Mouse (Mus musculus) neural tube, embryonic 10.5 days (tissue): Measurements from ENCODE around the gene Npr2.

Experiments
- DNase-seq: peaks from one replicate; pipeline ENCODE4 v3.0.0-alpha.2; 2017; ENCODE audit warnings: low spot score; ENCODE audit errors: extremely low spot score

Gene Npr2

DNA sequence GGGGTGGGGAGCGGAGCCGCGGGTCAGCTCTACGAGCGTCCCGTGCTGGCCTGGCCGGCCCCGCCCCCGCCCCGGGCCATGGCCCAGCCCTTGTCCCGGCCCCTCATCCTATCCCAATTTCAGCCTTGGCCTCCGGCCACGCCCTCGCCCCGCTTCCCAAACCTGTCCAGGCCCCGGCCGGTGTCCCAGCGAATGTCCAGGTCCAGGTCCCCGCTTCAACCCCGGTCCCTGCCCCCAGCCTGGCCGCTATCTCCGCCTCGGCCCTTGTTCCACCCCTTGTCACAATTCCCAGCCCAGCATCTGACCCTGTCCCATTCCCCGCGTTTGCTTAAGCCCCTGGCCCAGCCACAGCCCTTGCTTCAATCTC lies 37.7 kb downstream of the Npr2 start:
- peak; percentile 89 for DNase-seq

DNA sequence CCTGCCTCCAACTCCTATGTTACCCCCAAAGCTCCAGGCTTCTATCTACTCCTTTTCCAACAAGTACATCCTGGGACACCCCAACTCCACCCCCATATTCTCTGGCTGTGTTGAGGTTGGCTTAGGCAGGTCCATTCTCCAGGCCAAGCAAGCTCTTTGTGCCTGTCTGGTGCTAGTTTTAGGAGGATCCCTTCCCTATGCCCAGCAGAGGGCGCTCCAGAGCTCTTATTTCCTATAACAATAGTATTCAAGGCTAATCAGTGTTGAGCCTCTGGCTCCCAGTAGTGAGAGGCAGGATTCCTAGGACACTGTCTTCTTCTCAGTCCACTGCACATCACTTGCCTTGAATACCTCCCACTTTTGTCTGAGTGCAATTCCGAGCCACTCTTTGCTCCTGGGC lies 40.3 kb downstream of the Npr2 start:
- peak; percentile 91 for DNase-seq

DNA sequence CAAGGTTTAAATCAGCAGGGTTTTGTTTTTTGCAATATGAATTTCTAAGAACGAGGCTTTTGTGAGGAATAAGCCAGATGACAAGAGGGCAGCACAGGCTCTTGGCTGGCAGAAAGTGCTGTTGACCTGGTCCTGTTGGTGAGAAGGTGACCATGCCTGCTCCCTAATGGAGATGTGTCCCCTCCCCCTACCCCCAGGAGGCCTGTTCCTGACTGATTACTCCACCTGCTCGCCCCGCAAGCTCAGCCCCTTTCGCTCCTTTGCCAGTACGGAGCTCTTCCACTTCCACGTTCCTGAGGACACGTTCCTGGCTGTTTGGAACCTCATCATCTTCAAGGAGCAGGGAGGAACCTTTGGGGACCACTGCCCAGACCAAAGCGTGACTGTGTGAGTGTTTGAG lies 42.0 kb downstream of the Npr2 start:
- DNase-seq: no peak

DNA sequence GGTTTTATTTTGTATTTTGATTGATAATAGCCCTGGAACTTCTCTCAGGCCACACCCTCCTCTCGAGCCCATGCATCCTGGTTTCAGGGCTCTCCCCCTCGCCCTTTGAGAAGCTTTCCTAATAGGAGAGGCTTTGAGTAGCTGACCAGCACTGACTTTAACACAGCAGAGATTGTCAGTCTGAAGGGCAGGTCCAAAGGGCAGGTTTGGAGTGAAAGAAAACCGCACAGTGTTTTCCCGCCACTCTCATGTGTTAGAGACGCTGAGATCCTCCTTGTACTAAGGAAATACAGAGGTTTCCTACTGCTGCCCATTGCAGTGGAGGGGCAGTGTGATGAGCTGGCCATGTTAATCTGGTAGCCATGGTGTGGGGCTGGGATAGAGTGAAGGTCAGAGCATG lies 43.2 kb downstream of the Npr2 start:
- DNase-seq: no peak

DNA sequence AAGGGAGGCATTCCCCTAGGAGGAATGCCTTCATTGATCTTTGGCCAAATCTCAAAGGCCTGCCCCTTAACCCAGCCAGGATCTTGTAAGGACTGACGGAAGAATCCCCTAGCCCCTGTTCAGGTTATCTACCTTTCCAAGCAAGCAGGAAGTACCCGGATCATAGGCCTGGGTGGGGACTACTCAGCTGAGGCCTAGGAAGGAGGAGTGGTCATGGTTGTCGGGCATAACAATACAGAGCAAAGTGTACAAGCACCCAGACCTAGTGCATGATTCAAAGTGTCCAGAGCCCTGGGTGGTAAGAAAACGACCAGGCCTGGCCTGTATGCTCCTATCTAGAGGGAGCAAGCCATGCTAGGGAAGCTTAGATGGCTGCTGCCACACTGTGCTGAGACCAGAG lies 43.9 kb downstream of the Npr2 start:
- DNase-seq: no peak

DNA sequence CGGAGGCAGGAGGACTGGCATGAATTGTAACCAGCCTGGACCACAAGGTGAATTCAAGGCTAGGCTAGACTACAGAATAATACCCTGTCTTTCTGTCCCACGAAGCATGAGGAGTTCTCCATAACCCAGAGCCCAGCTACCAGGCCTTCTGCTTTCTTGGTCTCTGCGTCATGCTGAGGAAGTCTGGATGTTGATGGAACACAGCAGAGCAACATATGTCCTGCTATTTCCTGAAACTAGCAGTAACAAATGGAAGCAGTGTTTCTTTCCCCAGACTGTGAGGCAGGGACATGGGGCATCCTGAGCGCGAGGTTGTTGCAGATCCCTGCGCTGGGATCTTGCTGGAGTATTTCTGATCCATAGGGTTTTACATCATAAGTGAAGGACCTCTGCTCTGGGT lies 46.8 kb downstream of the Npr2 start:
- DNase-seq: no peak

DNA sequence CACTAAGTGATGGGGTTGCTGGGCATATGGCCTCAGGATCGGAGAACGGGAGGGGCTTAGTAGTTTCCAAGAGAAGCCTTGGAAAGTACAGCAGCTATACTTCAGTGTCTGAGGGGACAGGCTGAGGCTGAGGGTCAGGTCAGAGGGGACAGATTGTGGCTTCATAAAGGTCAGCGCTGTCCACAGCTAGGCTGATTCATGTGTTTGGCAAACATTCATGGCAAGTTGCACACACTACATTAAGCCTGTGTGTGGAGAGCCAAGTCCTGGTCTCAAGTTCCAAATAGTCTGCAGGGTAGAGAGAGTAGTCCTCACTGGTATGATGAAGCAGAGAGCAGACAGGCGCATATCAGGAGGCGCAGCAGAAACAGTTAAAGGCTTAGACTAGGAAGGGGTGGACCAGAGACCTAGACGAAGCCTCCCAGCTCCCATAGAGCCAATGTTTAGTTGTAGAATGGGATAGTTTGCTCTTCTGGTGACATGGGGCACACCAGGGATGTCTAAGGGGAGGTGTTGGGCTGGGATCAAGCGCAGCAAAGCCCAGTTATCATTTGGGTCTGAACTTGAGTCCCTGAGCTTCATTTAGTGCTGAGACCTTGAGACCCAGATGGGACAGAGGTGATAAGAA lies 47.8 kb downstream of the Npr2 start:
- DNase-seq: no peak

DNA sequence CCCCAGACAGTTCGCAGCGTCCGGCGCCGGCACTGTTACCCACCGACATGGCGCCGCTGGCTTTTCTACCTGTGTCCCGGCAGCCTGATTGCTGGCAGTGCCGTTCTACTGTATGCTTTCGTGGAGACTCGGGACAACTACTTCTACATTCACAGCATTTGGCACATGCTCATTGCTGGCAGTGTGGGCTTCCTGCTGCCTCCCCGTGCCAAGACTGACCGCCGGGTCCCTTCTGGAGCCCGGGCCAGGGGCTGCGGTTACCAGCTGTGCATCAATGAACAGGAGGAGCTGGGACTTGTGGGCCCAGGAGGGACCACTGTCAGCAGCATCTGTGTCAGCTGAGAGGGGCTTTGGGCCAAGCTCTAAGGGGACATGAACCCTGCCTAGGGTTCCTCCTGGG lies 58.3 kb downstream of the Npr2 start:
- no peak for DNase-seq

DNA sequence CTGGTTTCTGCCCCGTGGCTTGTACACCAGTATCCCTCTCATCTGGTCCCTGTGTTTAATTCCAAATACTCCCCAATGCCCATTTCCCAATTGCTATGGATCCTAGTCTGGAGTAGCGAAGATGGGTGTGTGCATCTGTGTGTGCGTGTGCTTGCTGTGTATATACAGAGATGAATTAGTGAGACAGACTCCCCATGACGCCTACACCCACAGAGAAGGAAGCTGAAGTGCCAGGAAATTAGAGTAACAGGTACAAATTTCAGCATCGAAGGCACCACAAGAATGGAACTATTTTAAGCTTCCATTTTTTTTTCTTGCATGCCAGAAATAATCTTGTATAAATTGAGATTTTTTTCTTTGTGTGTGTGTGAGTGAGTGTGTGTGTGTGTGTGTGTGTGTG lies 59.3 kb downstream of the Npr2 start:
- no peak for DNase-seq

DNA sequence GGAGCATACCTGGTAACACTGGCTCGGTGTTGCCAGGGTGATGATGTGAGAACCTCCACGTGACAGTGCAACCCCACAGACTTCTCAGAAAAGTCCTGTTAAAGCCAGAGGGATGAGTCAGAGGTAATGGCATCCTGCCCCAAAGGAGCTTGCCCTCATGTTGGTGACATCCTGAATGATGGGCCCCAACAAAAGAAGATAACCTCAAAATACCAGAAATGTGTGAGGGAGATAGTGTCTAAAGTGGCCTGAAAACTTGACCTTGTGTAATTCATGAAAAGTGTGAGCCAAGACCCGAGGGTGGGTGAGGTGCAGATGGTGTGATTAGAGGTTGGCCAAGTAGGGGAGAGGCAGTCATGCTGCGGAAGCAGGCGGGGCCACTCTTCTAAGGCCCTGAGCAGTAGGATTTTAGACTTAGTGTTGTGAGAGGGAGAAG lies 62.1 kb downstream of the Npr2 start:
- DNase-seq: no peak

DNA sequence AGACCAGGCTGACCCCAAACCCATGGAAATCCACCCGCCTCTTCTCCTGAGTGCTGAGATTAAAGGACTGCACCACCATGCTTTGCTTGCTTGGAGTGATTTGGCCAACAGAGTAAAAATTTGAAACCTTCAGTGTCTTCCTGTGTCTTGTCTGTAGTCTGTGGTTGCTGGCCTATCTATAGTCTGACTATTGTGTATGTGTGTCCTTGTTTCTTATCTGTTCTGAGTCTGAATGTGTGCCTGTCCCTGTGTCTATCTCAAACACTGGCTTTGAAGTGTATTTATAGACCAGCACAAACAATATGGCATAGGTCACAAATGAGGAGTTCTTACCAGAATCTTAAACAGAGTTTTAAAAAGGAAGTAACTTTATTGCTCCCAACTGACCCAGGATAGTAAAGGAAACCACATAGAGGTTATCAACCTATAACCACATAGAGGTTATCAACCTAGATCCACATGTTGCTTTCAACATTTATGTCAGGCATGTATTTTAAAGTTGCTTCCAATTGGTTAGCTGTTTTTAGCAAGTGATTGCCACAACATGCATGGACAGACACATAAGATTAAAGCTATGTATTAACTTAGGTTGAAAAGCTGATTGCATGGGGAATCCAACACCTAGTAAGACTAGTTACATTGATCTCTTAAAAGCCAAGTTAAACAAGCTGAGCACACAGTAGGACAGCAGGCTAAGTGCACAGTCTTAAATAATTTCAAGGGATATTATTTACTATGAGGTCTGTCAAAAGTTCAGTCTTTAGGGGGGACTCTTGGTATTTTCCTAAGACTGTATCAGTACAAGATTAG lies 62.9 kb downstream of the Npr2 start:
- DNase-seq: no peak

DNA sequence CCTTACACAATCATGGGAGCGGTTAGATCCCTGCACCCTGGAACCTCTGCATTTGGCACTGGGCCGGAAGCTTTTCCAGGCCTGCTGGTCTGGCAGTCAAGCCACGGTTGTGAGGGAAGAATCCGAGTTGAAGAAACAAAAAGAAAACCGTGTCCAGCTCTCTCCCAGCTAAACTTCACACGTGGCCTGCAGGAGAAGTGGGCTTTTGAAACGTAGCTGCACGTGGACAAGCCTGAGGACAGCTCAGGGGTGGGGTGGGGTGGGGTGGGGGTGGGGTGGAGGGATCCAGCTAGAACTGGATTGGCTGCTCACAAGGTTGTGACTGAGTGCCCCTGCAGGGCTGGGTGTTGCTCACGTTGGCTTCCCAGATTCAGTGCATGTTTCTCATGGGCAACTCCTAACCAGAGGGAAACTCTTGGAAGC lies 63.5 kb downstream of the Npr2 start:
- no peak for DNase-seq

DNA sequence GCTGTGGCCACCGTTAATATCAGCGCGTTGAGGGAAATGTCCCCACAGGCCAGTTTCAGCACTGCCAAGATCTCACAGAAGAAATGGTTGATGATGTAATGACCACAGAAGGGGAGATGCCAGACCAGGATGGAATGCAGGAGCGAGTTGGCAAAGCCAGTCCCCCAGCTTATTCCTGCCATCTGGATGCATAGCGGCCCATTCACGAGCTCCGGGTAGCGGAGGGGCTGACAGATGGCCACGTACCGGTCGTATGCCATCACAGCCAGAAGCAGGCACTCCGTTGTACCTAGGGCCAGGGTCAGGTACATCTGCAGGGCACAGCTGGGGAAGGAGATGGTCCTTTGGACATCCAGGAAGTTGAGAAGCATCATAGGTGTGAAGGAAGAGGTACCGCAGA lies 64.8 kb downstream of the Npr2 start:
- no peak for DNase-seq

DNA sequence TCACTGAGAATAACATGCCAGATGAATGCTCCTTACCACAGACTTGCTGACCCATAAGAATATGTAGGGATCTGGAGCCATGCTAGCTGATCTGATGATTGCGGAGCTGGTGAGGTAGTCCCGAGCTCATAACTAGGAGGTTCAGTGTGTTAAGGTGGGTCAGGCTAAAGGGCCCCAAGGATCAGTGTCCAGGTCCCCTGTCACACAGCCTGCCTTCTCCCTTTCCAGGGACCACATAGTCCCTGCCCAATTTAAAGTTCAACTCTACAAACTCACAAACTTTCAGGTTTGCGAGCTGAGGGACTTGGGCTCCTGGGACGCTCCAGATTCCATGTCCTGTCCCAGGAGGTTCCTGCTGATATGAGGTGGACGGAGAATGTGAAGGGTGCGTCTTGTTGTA lies 69.0 kb downstream of the Npr2 start, which contains the start of gene Olfr70:
Gene Olfr70, minus strand, starts transcription at position 101 of the 400 bp plus-strand sequence.
- no peak for DNase-seq
